Mouse (Mus musculus) heart, postnatal 0 days (tissue): ENCODE results near the gene Dppa4. TPM values are rescaled to one million over a fixed set of nuclear protein-coding genes. Genes with fewer than 3 reads are reported as not detected.

ENCODE experiments used
- ATAC-seq: fragments of 200-750 bp; cut with Nextera tagmentation; 2 replicates; pipeline ENCODE4 v1.8.0; 2017; ENCODE audit warnings: low read depth, moderate number of reproducible peaks, moderate library complexity; ENCODE audit not compliant: insufficient read depth
- DNase-seq: peaks from one replicate; pipeline ENCODE4 v3.0.0-alpha.2; 2016; ENCODE audit warnings: low spot score
- H3K27ac ChIP-seq: fragments of 300-500 bp; sonication (generic); 2 replicates; pipeline ENCODE4 v1.5.1; 2014; ENCODE audit warnings: low read depth, mild to moderate bottlenecking
- H3K27me3 ChIP-seq: fragments of 300-500 bp; sonication (generic); 2 replicates; pipeline ENCODE4 v1.6.1; 2014; ENCODE audit warnings: low read length, mixed read lengths; ENCODE audit not compliant: control insufficient read depth, insufficient read depth
- H3K36me3 ChIP-seq: fragments of 300-500 bp; sonication (generic); replicated peaks from 2 replicates; pipeline ENCODE4 v1.6.1; 2014; ENCODE audit warnings: low read length, mixed read lengths; ENCODE audit not compliant: control insufficient read depth, insufficient read depth
- H3K4me1 ChIP-seq: fragments of 300-500 bp; sonication (generic); 2 replicates; pipeline ENCODE4 v1.6.1; 2014; ENCODE audit warnings: antibody characterized with exemption; ENCODE audit not compliant: control insufficient read depth, insufficient read depth
- H3K4me2 ChIP-seq: fragments of 300-500 bp; sonication (generic); 2 replicates; pipeline ENCODE4 v1.6.1; 2014; ENCODE audit warnings: low read depth, mild to moderate bottlenecking, low read length, moderate library complexity
- H3K4me3 ChIP-seq: fragments of 300-500 bp; sonication (generic); 2 replicates; pipeline ENCODE4 v1.5.1; 2014; ENCODE audit warnings: low read depth, low read length
- H3K9ac ChIP-seq: fragments of 300-500 bp; sonication (generic); replicated peaks from 2 replicates; pipeline ENCODE4 v1.6.1; 2014; ENCODE audit warnings: low read depth, low read length, mixed read lengths
- H3K9me3 ChIP-seq: fragments of 300-500 bp; sonication (generic); replicated peaks from 2 replicates; pipeline ENCODE4 v1.6.1; 2016; ENCODE audit warnings: low read length; ENCODE audit not compliant: control insufficient read depth
- CTCF ChIP-seq: IDR thresholded peaks from 2 replicates; pipeline ENCODE4 v1.5.1; 2016; ENCODE audit warnings: antibody characterized with exemption, control low read depth, low read depth
- EP300 ChIP-seq: IDR thresholded peaks from 2 replicates; pipeline ENCODE4 v1.6.1; 2016; ENCODE audit warnings: antibody characterized with exemption, low read depth
- WGBS: fragments of 180-500 bp; shearing (Covaris S2); extraction: QIAGEN DNeasy Blood & Tissue Kit; methylation state at CpG from one replicate; pipeline ENCODE4 v1.1.7; 2014; 5-methylcytosine and 5-hydroxymethylcytosine counted together
- polyA plus RNA-seq: library from polyadenylated mRNA; unstranded; fragments of >200 nt; fragmentation: Nextera tagmentation; extraction: Ambion mirVana; gene quantifications from 2 replicates; pipeline ENCODE4 v1.2.1, GENCODE M21; 2015
- total RNA-seq: library from RNA; depleted of rRNA; stranded (reverse); fragments of >200 nt; gene quantifications from 2 replicates; pipeline ENCODE4 v1.2.3, GENCODE M21; 2014; ENCODE audit warnings: low replicate concordance

Dppa4 gene
- total and polyA plus RNA-seq, 2 experiments from 2014 or later: not detected

DNA sequence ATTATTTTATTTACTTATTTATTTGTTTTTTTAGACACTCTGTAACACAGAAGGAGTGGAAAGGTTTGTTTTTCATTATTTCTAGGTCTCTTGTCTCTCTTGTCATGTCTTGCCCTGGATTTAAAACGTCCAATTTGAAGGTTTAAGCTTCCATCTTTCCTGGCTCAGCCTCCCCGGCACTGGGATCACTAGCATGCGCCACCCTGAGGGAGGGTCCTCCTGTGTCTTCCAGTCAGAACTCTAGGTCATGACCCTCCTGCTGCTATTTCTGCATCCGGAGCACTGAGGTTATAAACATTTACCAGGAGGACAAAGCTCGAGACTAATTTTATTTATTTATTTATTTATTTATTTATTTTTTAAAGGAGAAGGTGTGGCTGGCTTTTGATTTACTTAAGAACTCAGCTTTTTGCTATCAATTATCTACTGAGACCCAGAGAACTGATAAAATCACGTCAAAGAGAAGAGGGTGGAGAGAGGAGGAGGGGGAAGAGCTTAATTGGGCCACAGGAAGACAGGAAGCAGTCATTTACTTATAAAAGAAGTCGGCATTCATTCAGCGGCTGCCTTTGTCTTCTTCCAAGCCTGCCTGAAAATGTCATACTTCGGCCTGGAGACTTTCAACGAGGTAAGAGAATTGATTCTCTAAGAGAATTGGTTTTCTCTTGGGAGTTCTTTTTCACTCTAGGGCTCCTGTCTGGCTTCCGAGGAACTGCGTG is 26.5 kb downstream of the Dppa4 start:
- WGBS: 74% methylated on average over 12 of the region's 12 CpGs
- no peaks in the 10 kb centered on the region for H3K9me3 ChIP-seq
- TF ChIP-seq EP300 (no peak), CTCF (no peak)
- no peaks in the 10 kb centered on the region for H3K36me3 ChIP-seq
- no peak overlapping the region for H3K4me2 ChIP-seq
- H3K9ac ChIP-seq: no peak overlapping the region
- H3K4me3 ChIP-seq: no peak overlapping the region
- ATAC-seq (no peak), DNase-seq (no peak)
- no peak overlapping the region for H3K27ac ChIP-seq
- no peaks in the 10 kb centered on the region for H3K4me1 ChIP-seq
- no peaks in the 10 kb centered on the region for H3K27me3 ChIP-seq

GRCm38 (mm10) chr16:48315294-48315693 is 31.8 kb downstream of the Dppa4 start:
- ATAC-seq: no peak
- no peaks in the 10 kb centered on the region for H3K36me3 ChIP-seq
- WGBS: 75% methylated on average over 3 of the region's 3 CpGs

DNA sequence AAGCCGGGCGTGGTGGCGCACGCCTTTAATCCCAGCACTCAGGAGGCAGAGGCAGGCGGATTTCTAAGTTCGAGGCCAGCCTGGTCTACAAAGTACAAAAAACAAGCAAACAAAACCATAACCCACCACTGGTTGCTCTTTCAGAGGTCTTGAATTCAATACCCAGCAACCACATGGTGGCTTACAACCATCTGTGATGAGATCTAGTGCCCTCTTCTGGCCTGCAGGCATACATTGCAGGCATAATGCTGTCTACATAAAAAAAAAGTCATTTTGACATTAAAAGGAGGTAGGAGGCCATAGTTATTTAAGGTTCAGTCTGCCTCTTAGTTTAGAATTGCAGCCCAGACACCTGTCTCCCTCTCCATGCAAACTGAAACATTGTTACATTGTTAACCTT is 37.2 kb downstream of the Dppa4 start:
- no peak for ATAC-seq
- 96% methylated on average over 6 of the region's 6 CpGs for WGBS
- Histone ChIP-seq H3K4me1 (no peaks in the 10 kb centered on the region), H3K27ac (no peak overlapping the region), H3K36me3 (no peaks in the 10 kb centered on the region), H3K4me2 (no peak overlapping the region), H3K9me3 (no peaks in the 10 kb centered on the region), H3K4me3 (no peak overlapping the region), H3K9ac (no peak overlapping the region), H3K27me3 (no peaks in the 10 kb centered on the region)
- TF ChIP-seq CTCF (no peak; the same call in 1 of the 2 replicates), EP300 (no peak)
- no peak for DNase-seq

More at GRCm38 (mm10) chr16:48315294-48315693, 31.8 kb downstream of the Dppa4 start:
- TF ChIP-seq EP300 (no peak), CTCF (no peak)
- H3K9me3 ChIP-seq: no peaks in the 10 kb centered on the region
- H3K27me3 ChIP-seq: no peaks in the 10 kb centered on the region
- no peak overlapping the region for H3K4me2 ChIP-seq
- no peak overlapping the region for H3K27ac ChIP-seq
- no peaks in the 10 kb centered on the region for H3K4me1 ChIP-seq
- H3K4me3 ChIP-seq: no peak overlapping the region
- no peak overlapping the region for H3K9ac ChIP-seq
- no peak for DNase-seq

DNA sequence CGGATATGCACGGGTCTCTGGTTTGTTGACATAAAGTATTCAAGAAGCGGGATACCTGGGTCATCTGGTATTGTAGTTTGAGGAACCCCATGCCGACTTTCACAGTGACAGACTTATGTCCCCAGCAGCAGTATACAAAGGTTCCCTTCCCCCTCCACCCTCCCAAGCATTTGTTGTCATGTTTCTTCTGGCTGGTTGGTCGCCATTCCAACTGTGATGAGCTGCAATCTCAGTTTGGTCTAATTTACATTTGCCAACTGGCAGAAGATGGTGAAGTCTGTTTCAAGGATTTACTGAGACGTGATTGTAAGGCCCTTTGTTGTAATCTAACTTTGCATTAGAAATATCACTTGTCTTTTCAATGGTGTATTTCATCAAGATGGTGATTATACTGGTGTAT is 39.6 kb downstream of the Dppa4 start:
- H3K4me1 ChIP-seq: no peaks in the 10 kb centered on the region
- no peaks in the 10 kb centered on the region for H3K36me3 ChIP-seq
- H3K27me3 ChIP-seq: no peaks in the 10 kb centered on the region
- TF ChIP-seq EP300: no peak
- TF ChIP-seq CTCF: no peak
- H3K27ac ChIP-seq: no peak overlapping the region
- no peak overlapping the region for H3K4me3 ChIP-seq
- H3K9me3 ChIP-seq: no peaks in the 10 kb centered on the region
- ATAC-seq: no peak
- no peak overlapping the region for H3K4me2 ChIP-seq
- DNase-seq: no peak
- WGBS: 67% methylated on average over 6 of the region's 6 CpGs
- H3K9ac ChIP-seq: no peak overlapping the region

DNA sequence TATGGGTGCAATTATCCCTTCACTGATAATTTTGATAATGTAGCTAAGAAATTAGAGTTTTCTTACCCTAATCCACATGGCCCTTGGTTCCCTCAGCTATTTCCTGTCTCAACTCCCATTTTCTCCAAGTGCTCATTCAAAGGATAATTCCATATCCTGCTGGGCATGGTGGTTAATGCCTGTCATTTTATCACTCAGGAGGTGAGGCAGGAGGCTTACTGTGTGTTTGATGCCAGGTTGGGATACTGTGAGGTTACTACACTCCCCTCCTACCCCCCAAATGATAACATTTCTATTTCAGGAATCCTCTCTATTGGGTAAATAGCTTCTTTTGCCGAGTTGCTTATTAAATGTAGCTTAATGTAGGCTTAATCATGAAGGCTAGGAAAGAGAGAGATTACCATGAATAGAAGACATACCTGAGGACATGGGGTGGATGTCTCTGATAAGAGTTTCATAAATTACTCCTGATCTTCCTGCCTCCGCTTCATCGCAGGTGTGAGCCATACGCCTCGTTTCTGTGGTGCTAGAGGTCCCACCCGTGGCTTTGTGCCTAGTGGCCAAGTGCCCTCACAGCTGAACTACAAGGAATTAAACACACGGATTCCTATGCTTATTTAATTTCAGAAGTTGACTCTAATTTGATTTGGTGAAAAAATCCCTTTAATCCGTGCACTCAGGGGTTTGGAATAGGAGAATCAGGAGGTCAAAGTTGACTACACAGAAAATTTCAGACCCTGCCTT is 40.2 kb downstream of the Dppa4 start:
- 73% methylated on average over 8 of the region's 8 CpGs for WGBS
- no peaks in the 10 kb centered on the region for H3K36me3 ChIP-seq

More for the DNA sequence above, 40.2 kb downstream of the Dppa4 start:
- H3K27me3 ChIP-seq: no peaks in the 10 kb centered on the region
- DNase-seq: no peak
- ATAC-seq: no peak
- TF ChIP-seq EP300: no peak
- no peak for TF ChIP-seq CTCF
- no peaks in the 10 kb centered on the region for H3K4me1 ChIP-seq
- no peak overlapping the region for H3K9ac ChIP-seq
- no peak overlapping the region for H3K4me2 ChIP-seq
- no peaks in the 10 kb centered on the region for H3K9me3 ChIP-seq
- no peak overlapping the region for H3K4me3 ChIP-seq
- H3K27ac ChIP-seq: no peak overlapping the region
